Mouse (Mus musculus): Measurements from ENCODE around the gene Hsd17b12.

Hsd17b12 gene

DNA sequence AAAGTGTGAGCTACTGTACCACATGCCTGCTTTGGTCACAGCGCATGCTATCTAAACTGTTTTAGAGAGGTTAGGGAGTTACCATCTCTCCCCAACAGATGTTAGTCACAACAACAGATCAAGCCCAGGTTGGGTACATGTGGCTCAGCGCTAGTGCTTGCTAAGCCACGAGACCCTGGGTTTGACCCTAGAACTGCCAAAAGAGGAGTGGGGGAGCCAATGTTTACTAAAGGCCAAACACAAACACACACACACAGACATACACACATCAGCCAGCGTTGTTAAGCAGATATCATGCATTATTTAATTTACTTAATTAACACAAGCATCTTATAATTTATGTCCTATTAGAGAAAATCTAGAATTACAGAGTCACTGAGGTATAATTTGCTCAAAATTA lies 155.8 kb downstream of the Hsd17b12 start:
- no peak for DNase-seq

DNA sequence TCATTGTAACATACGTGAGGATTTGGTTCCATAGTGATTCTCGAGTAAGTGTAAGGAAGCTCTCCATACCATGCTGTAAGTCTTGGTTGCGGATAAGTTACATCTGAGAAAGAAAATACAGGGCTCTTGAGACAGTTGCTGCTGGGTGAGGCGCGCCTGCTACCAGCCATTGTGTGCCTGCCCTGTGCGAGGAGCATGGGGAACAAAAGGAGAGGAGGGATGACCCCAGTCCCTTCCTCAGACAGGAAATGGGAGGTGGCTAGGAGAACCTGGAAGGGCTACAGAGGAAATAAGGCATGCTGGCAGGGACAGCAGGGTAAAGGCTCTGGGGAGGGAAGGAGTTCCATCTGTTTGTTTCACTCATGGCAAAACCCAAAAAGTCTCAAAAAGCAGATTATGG lies 156.4 kb downstream of the Hsd17b12 start:
- no peak for DNase-seq

DNA sequence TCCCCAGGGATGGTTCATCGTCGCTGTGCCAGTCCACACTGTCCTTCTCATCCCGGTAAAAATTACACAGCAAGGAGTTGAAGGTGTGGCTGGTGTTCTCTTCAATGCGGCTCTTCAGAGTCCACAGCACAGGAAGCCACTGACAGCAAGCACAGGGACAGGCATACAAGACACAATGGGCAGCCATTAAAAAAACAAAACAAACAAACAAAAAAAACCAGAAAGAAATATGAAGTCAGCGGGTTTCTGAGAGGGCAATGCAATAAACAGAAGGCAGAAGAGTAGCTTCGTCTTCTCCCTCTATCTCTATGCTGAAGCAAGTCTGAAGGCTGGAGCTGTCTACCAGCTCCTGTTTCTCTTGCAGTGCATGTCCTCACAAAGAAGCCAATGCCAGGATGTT lies 161.5 kb downstream of the Hsd17b12 start, which contains the start of gene Gm27027:
Gm27027 (minus strand) TSS at position 101 of the 400 bp plus-strand sequence.
- no peak for DNase-seq

DNA sequence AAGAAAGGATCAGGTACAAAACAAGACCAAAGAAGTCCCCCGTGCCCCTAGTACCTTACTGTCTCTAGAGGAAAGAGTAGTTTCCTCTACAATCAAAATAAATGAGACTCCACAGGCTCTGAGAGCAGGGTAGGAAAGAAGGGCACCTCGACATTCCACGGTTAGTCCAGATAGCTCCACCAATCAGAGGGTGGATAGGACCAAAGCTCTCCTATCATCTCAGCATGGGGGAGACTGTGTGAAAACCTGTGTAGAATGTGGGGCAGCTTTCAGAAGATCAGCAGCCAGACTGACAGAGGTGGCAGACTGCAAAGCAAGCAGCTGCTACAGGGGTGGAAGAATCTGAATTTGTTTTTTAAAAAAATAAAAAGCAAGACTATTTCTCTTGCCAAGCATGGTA lies 165.0 kb downstream of the Hsd17b12 start:
- DNase-seq: no peak

DNA sequence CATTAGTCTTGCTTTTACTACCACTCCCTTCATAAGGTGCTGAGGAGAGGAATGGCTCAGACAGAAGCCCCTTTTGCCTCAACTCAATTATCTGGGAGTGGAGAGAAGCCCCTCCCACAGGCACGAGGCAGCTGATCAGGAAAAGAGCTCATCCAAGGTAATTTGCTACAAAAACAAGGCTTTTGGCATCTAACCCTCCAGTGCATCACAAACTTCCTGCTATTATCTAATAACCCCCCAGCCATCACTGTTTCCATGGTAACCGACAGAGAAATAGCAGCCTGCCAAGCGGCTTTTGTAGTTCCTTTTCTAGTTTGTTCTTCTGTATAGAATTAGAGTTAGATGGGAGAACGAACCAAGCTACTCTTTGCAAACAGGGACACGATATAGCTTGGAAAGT lies 165.5 kb downstream of the Hsd17b12 start:
- DNase-seq: no peak

DNA sequence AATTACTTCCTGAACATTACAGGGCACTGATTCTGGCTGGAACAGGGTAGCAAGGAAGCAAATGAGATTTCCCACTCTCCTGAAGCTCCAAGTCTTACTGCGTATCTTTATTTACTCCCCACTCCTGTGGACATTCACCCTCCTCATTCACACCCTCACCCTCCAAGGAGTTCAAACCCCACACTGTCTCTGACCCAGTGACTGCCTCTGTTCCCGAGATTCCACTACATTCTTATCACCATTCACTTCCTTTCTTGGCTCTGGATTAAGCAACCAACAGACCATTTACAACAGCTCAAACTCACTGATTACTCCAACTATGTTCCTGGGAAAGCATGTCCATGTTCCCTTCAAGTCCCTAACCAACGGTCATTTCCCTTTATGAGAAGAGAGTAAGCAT lies 166.4 kb downstream of the Hsd17b12 start:
- DNase-seq: no peak

DNA sequence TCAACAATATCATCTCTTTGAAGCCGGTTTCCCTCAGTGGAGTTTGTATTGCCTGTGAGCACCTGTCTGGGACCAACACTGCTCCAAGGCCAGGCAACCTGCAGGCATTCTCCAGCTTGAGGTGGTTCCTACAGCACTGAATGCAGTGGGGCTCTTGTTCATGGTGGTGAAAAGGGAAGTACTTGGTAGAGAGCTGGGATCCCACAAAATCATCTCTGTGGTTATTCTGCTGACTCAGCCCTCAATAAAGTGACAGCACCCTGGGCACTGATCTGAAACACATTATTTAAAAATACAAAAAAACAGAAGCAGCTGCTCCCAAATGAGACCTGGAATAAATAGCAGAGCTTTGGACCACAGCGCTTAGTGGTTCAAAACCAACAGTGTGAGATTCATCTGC lies 169.3 kb downstream of the Hsd17b12 start:
- DNase-seq: no peak

All from cerebellum, adult 18-20 months (tissue).